Mouse (Mus musculus) intestine, embryonic 14.5 days (tissue): ENCODE results near the gene Pou4f2. TPM values are rescaled to one million over a fixed set of nuclear protein-coding genes. Genes with fewer than 3 reads are reported as not detected.

Source experiments
- ATAC-seq: fragments of 200-750 bp; cut with Nextera tagmentation; replicated peaks from 2 replicates; pipeline ENCODE4 v1.8.0; 2017; ENCODE audit warnings: low read depth, moderate number of reproducible peaks, moderate TSS enrichment, moderate library complexity; ENCODE audit not compliant: low FRiP score, low TSS enrichment
- DNase-seq: peaks from one replicate; pipeline ENCODE4 v3.0.0-alpha.2; 2018; ENCODE audit warnings: low spot score
- H3K27ac ChIP-seq: fragments of 300-500 bp; sonication (generic); 2 replicates; pipeline ENCODE4 v1.5.1; 2014; ENCODE audit warnings: low read depth, mild to moderate bottlenecking, control low read depth
- H3K27me3 ChIP-seq: fragments of 300-500 bp; sonication (generic); replicated peaks from 2 replicates; pipeline ENCODE4 v1.6.1; 2014; ENCODE audit warnings: low read length, control low read depth; ENCODE audit not compliant: control insufficient read depth, insufficient read depth
- H3K36me3 ChIP-seq: fragments of 300-500 bp; sonication (generic); 2 replicates; pipeline ENCODE4 v1.6.1; 2014; ENCODE audit warnings: low read length, control low read depth; ENCODE audit not compliant: control insufficient read depth, insufficient read depth
- H3K4me1 ChIP-seq: fragments of 300-500 bp; sonication (generic); replicated peaks from 2 replicates; pipeline ENCODE4 v1.6.1; 2014; ENCODE audit warnings: low read length, control low read depth, mixed read lengths; ENCODE audit not compliant: control insufficient read depth, insufficient read depth
- H3K4me2 ChIP-seq: fragments of 300-500 bp; sonication (generic); 2 replicates; pipeline ENCODE4 v1.6.1; 2014; ENCODE audit warnings: low read length
- H3K4me3 ChIP-seq: fragments of 300-500 bp; sonication (generic); 2 replicates; pipeline ENCODE4 v1.5.1; 2014; ENCODE audit warnings: low read depth, low read length, control low read depth, mixed read lengths
- H3K9ac ChIP-seq: fragments of 300-500 bp; sonication (generic); 2 replicates; pipeline ENCODE4 v1.6.1; 2014; ENCODE audit warnings: mild to moderate bottlenecking, low read length
- H3K9me3 ChIP-seq: fragments of 300-500 bp; sonication (generic); 2 replicates; pipeline ENCODE4 v1.6.1; 2016; ENCODE audit warnings: low read length, control low read depth; ENCODE audit not compliant: control insufficient read depth
- WGBS: fragments of 180-500 bp; shearing (Covaris S2); extraction: QIAGEN DNeasy Blood & Tissue Kit; methylation state at CpG from one replicate; pipeline ENCODE4 v1.1.7; 2014; 5-methylcytosine and 5-hydroxymethylcytosine counted together
- polyA plus RNA-seq: library from polyadenylated mRNA; unstranded; fragments of >200 nt; fragmentation: Nextera tagmentation; extraction: Ambion mirVana; gene quantifications from 2 replicates; pipeline ENCODE4 v1.2.1, GENCODE M21; 2014

Gene Pou4f2
- polyA plus RNA-seq = not detected in 2 replicates

GRCm38 (mm10) chr8:78436071-78436651 is at the start of gene Pou4f2:
Gene Pou4f2 (minus strand): TSS chr8:78436645.
- Histone ChIP-seq H3K4me1 (no peaks in the 10 kb centered on the region), H3K9ac (no peak within 1 kb of the TSS), H3K9me3 (no peaks in the 10 kb centered on the region), H3K4me3 (peak within 1 kb of the TSS; percentile 27), H3K27ac (no peak within 1 kb of the TSS), H3K36me3 (no peaks in the 10 kb centered on the region), H3K27me3 (peaks cover 97% of the 10 kb centered on the region), H3K4me2 (peak within 1 kb of the TSS; percentile 53)
- DNase-seq (peak; percentile 69), ATAC-seq (0 out of 2 replicates have a peak, but pooled peaks have one; percentile 32)
- WGBS = 1% methylated on average over 51 of the region's 54 CpGs

- DNase-seq = no peak
- Histone ChIP-seq H3K4me2 (no peak overlapping the region), H3K4me3 (no peak overlapping the region), H3K27ac (no peak overlapping the region), H3K36me3 (no peaks in the 10 kb centered on the region), H3K27me3 (no peaks in the 10 kb centered on the region), H3K9me3 (no peaks in the 10 kb centered on the region), H3K9ac (no peak overlapping the region), H3K4me1 (no peaks in the 10 kb centered on the region)
- 42% methylated on average over 6 of the region's 6 CpGs for WGBS
- no peak for ATAC-seq
These were observed 40.8 kb upstream of the Pou4f2 start for GRCm38 (mm10) chr8:78477051-78477829.

GRCm38 (mm10) chr8:78467889-78468288 is 31.4 kb upstream of the Pou4f2 start:
- no peaks in the 10 kb centered on the region for H3K9me3 ChIP-seq
- H3K9ac ChIP-seq = no peak overlapping the region
- WGBS = 92% methylated on average over 2 of the region's 2 CpGs
- H3K27ac ChIP-seq = no peak overlapping the region
- no peaks in the 10 kb centered on the region for H3K27me3 ChIP-seq
- no peaks in the 10 kb centered on the region for H3K4me1 ChIP-seq
- H3K4me2 ChIP-seq = no peak overlapping the region
- no peak overlapping the region for H3K4me3 ChIP-seq
- DNase-seq = no peak
- H3K36me3 ChIP-seq = no peaks in the 10 kb centered on the region
- no peak for ATAC-seq

GRCm38 (mm10) chr8:78463941-78464340 is 27.5 kb upstream of the Pou4f2 start:
- WGBS = 61% methylated on average over 2 of the region's 2 CpGs
- Histone ChIP-seq H3K4me2 (no peak overlapping the region), H3K4me3 (no peak overlapping the region), H3K9me3 (no peaks in the 10 kb centered on the region), H3K27ac (no peak overlapping the region), H3K36me3 (no peaks in the 10 kb centered on the region), H3K27me3 (no peaks in the 10 kb centered on the region), H3K4me1 (no peaks in the 10 kb centered on the region), H3K9ac (no peak overlapping the region)
- DNase-seq (no peak), ATAC-seq (no peak)

- Histone ChIP-seq H3K4me1 (no peaks in the 10 kb centered on the region), H3K27me3 (no peaks in the 10 kb centered on the region), H3K9me3 (no peaks in the 10 kb centered on the region), H3K27ac (no peak overlapping the region), H3K4me2 (no peak overlapping the region), H3K9ac (no peak overlapping the region), H3K4me3 (no peak overlapping the region), H3K36me3 (no peaks in the 10 kb centered on the region)
- no peak for DNase-seq
- WGBS = 84% methylated on average over 3 of the region's 3 CpGs
- ATAC-seq = no peak
These were observed 20.0 kb upstream of the Pou4f2 start for GRCm38 (mm10) chr8:78456441-78456840.

- no peak overlapping the region for H3K4me2 ChIP-seq
- ATAC-seq (no peak), DNase-seq (no peak)
- no peaks in the 10 kb centered on the region for H3K9me3 ChIP-seq
- H3K9ac ChIP-seq = no peak overlapping the region
- no peak overlapping the region for H3K27ac ChIP-seq
- no peaks in the 10 kb centered on the region for H3K4me1 ChIP-seq
- peaks cover 48% of the 10 kb centered on the region for H3K27me3 ChIP-seq
- no peaks in the 10 kb centered on the region for H3K36me3 ChIP-seq
- H3K4me3 ChIP-seq = no peak overlapping the region
- WGBS = 89% methylated on average over 1 of the region's 1 CpGs
These were observed 6.3 kb upstream of the Pou4f2 start for GRCm38 (mm10) chr8:78442781-78443180.

GRCm38 (mm10) chr8:78438121-78438520 is 1.7 kb upstream of the Pou4f2 start:
- H3K4me1 ChIP-seq = no peaks in the 10 kb centered on the region
- no peaks in the 10 kb centered on the region for H3K9me3 ChIP-seq
- DNase-seq = peak; percentile 85
- no peak overlapping the region for H3K27ac ChIP-seq
- ATAC-seq = 0 out of 2 replicates have a peak, but pooled peaks have one; percentile 43
- no peaks in the 10 kb centered on the region for H3K36me3 ChIP-seq
- peaks cover 92% of the 10 kb centered on the region for H3K27me3 ChIP-seq
- H3K4me3 ChIP-seq = no peak overlapping the region
- 0 out of 2 replicates have a peak overlapping the region, but pooled peaks have one; percentile 1 for H3K4me2 ChIP-seq
- H3K9ac ChIP-seq = no peak overlapping the region
- WGBS = under 1% methylated on average over 18 of the region's 18 CpGs

- Histone ChIP-seq H3K27ac (no peak overlapping the region), H3K36me3 (no peaks in the 10 kb centered on the region), H3K9me3 (no peaks in the 10 kb centered on the region), H3K4me3 (0 out of 2 replicates have a peak overlapping the region, but pooled peaks have one; percentile 27), H3K4me2 (no peak overlapping the region), H3K4me1 (no peaks in the 10 kb centered on the region), H3K27me3 (peaks cover 95% of the 10 kb centered on the region), H3K9ac (no peak overlapping the region)
- WGBS = 3% methylated on average over 32 of the region's 32 CpGs
- peak; percentile 53 for DNase-seq
- no peak for ATAC-seq
These were observed 948 bp upstream of the Pou4f2 start for GRCm38 (mm10) chr8:78437140-78438045.
